Mouse (Mus musculus) small intestine, adult 2 months (tissue): Measurements from ENCODE around the gene Lig1.

Experiments used
- CTCF ChIP-seq: fragments of 200-500 bp; IDR thresholded peaks from 2 replicates; pipeline ENCODE4 v1.5.1; 2012; ENCODE audit warnings: low read depth, mild to moderate bottlenecking, control low read depth, inconsistent platforms, low read length, moderate library complexity, mixed read lengths; ENCODE audit not compliant: insufficient replicate concordance, insufficient read length; ENCODE audit errors: extremely low read depth
- POLR2A ChIP-seq: fragments of 200-500 bp; IDR thresholded peaks from 2 replicates; pipeline ENCODE4 v1.6.1; 2012; ENCODE audit warnings: low read depth, mild to moderate bottlenecking, control low read depth, inconsistent platforms, low read length, moderate library complexity

DNA sequence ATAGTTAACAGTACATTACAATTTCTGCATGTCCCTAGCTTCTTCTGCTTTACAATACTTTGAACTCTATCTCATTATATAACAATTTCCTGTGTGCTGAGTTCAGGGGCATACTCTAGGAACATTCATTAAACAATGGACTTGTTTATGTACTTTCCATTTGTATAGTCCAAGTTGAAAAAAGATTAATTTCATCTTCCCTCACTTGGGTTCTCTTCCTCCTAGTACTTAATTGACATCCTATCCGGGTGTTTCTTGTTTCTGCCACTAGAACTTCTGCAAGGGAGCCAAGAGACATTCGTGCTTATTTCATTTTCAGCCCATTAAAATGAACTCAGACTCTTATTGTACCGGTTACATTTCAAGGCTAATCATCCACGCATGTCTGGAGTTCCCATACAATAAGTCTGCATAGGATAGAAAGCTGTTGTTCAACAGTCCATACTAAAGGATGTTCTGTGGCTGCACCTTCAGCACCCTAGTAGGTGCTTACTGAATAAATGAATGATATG is 8.3 kb upstream of the Lig1 start:
- no peak for TF ChIP-seq CTCF
- no peak for TF ChIP-seq POLR2A
